Mouse (Mus musculus): Measurements from ENCODE around the gene Atp5d. TPM values are rescaled to one million over a fixed set of nuclear protein-coding genes. Genes with fewer than 3 reads are reported as not detected.

Gene Atp5d
- polyA plus RNA-seq, 1 experiment from 2014 or later, result 419 TPM

DNA sequence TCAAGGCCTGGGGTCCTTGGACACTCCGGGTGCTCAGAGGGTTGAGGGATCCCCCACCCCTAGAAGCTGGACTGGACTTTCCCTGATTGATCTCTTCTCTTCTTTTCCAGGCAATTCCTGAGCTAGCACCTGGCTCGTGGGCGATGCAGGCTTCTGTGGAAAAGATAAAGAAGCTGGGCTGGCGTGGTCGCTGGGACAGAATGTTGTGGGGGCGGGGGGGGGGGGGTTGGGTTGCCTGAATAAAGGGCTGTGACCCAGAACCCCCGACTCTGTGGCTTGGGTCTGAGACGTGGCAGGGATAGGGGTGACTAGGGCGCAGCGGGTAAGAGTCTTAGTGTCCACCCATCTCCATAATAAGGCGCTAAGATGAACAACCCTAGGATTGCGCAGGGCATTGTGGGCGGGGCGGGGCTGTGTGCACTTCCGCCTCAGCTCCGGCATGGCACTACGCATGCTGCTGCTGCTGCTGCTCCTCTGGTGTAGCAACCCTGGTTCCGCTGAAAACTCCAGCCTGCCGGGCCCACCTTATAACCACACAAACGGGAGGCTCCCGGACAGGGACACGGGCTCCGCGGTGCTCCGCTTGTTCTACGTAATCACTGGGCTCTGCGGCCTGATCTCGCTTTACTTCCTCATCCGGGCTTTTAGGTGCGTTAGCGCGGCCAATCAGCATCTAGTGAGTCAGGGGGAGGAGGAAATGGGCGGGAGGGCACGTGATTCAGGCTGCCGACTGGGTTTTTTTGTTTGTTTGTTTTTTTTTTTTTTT lies 34.3 kb downstream of the Atp5d start, which contains the start of gene 1600002K03Rik:
1600002K03Rik (plus strand) TSS at position 418 of the 766 bp plus-strand sequence.
- Histone ChIP-seq H3K27me3 (replicated peaks) (peaks cover 10% of the 10 kb centered on the region), H3K27ac (peak within 1 kb of the TSS; percentile 86), H3K4me3 (peak within 1 kb of the TSS; percentile 77), H3K4me1 (peaks cover 58% of the 10 kb centered on the region), H3K9me3 (replicated peaks) (no peaks in the 10 kb centered on the region; the same call in 1 of the 2 replicates), H3K9ac (peak within 1 kb of the TSS; percentile 76), H3K36me3 (peaks cover 31% of the 10 kb centered on the region), H3K4me2 (peak within 1 kb of the TSS; percentile 85)
- ATAC-seq, result peak; percentile 80
- 4% methylated on average over 34 of the region's 35 CpGs for WGBS (ENCODE audit: insufficient replicate concordance)

DNA sequence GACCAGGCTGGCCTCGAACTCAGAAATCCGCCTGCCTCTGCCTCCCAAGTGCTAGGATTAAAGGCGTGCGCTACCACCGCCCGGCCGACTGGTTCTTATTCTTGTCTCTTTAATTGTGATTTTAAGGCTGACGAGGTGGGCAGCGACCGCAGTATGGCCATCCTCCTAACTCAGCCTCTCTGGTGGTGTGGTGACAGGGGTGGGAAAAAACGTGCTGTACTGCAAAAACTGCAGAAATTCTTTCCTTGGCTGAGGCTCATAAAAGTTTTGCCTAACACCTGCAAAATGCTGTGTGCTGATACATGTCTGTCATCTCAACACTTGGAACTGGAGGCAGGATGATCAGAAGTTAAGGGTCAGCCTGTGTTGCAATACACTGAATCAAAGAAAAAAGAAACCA lies 34.9 kb downstream of the Atp5d start:
- H3K27ac ChIP-seq, result peak overlapping the region; percentile 78
- no peak for ATAC-seq
- 4% methylated on average over 11 of the region's 11 CpGs for WGBS (ENCODE audit: insufficient replicate concordance)

DNA sequence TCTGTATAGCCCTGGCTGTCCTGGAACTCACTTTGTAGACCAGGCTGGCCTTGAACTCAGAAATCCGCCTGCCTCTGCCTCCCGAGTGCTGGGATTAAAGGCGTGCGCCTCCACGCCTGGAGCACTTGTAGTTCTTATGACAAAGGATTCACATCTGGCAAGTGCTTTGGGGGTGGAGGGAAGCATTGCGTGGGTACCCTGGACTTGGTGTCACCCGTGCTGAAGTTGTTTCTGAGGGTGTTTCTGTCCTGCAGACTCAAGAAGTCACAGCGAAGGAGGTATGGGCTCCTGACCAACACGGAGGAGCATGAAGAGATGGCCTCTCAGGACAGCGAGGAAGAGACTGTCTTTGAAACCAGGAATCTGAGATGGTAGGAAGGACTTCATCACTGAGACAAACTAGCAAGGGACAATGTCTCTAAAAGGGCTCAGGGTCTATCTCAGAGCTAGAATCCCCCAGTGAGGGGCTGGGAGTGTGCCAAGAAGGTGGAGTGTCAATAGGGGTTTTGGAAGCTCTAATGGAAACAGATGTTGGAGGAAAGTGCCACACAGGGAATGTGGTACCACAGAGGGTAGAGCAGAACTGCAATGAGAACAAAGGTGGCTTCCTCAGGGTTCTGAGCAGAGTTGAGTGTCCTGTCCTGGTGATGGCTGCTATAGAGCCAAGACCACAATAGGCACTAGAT lies 35.7 kb downstream of the Atp5d start:
- H3K4me3 ChIP-seq, result no peak overlapping the region
- peak overlapping the region; percentile 85 for H3K4me2 ChIP-seq
- peaks cover 56% of the 10 kb centered on the region for H3K4me1 ChIP-seq
- peaks cover 31% of the 10 kb centered on the region for H3K36me3 ChIP-seq
- peak overlapping the region; percentile 76; the same call in 1 of the 2 replicates for H3K9ac ChIP-seq
- no peak for ATAC-seq
- 76% methylated on average over 10 of the region's 10 CpGs for WGBS (ENCODE audit: insufficient replicate concordance)
- H3K27ac ChIP-seq, result peak overlapping the region; percentile 22; the same call in 1 of the 2 replicates
- peaks cover 24% of the 10 kb centered on the region for H3K27me3 ChIP-seq (replicated peaks)
- H3K9me3 ChIP-seq (replicated peaks), result no peaks in the 10 kb centered on the region; the same call in 1 of the 2 replicates

More for the DNA sequence above, 34.9 kb downstream of the Atp5d start:
- H3K27me3 ChIP-seq (replicated peaks), result peaks cover 17% of the 10 kb centered on the region
- peaks cover 61% of the 10 kb centered on the region for H3K4me1 ChIP-seq
- H3K4me2 ChIP-seq, result peak overlapping the region; percentile 85
- H3K4me3 ChIP-seq, result peak overlapping the region; percentile 77
- H3K36me3 ChIP-seq, result peaks cover 31% of the 10 kb centered on the region
- no peaks in the 10 kb centered on the region; the same call in 1 of the 2 replicates for H3K9me3 ChIP-seq (replicated peaks)
- H3K9ac ChIP-seq, result peak overlapping the region; percentile 76

DNA sequence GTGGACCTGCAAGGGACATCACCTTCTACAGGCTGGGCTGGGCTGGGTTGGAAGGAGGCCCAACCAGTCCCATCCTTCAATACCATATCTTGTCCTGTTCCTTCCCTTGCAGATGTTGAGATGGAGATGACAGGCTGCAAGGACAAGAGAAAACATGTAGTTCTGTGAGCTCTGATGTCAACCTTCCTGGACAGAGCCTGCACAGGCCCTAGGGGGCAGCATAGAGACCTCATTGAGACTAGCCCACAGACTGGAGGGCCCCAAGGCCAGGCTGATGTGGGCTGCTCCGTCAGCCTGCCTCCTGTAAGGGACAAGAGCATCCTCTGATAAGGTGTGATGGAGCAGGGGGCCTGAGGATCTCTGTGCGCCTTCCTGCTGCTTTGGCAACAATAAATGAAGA lies 36.3 kb downstream of the Atp5d start:
- ATAC-seq, result no peak
- H3K9ac ChIP-seq, result no peak overlapping the region
- H3K4me3 ChIP-seq, result no peak overlapping the region
- peak overlapping the region; percentile 22; the same call in 1 of the 2 replicates for H3K27ac ChIP-seq
- 32% methylated on average over 2 of the region's 2 CpGs for WGBS (ENCODE audit: insufficient replicate concordance)
- peaks cover 57% of the 10 kb centered on the region for H3K4me1 ChIP-seq
- peaks cover 30% of the 10 kb centered on the region for H3K27me3 ChIP-seq (replicated peaks)
- H3K4me2 ChIP-seq, result no peak overlapping the region
- H3K36me3 ChIP-seq, result peaks cover 27% of the 10 kb centered on the region
- no peaks in the 10 kb centered on the region; the same call in 1 of the 2 replicates for H3K9me3 ChIP-seq (replicated peaks)

DNA sequence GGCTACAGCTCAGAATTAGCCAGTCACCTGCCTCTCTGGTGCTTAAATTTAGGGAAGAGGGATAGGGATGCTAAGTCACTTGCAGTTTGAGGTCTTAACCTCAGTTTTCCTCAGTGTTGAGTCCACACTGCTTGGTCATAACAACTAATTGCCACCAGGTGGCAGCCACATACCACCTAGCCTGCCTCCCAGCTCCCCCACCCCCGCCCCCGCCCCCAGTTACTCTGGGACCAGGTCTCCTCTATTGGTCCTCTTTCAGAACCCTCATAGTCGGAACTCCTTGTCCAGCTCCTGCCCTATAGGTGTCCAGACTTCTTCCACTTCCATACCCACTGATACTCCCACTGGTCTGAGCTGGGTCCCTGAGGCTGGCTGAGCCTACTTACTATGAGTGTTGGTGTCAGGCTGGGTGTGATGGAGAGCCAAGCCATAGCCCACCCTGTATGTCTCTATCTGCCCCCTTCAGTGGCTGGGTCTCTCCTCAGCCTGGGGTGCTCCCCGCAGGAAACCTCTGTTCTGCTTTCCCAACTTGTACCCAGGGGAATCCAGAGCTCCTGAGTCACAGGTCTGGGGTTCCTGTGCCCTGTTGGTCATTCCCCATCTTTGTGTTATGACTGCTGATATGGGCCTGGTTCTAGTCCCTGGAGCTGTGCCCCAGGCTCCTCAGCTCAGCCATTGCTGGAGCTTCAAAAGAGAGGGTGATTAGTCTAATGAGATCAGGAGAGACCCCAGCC lies 37.3 kb downstream of the Atp5d start:
- no peaks in the 10 kb centered on the region; the same call in 1 of the 2 replicates for H3K9me3 ChIP-seq (replicated peaks)
- peaks cover 40% of the 10 kb centered on the region for H3K27me3 ChIP-seq (replicated peaks)
- ATAC-seq, result no peak
- H3K27ac ChIP-seq, result no peak overlapping the region
- H3K4me1 ChIP-seq, result peaks cover 54% of the 10 kb centered on the region
- no peak overlapping the region for H3K9ac ChIP-seq
- H3K4me3 ChIP-seq, result no peak overlapping the region
- peaks cover 17% of the 10 kb centered on the region for H3K36me3 ChIP-seq
- 27% methylated on average over 4 of the region's 4 CpGs for WGBS (ENCODE audit: insufficient replicate concordance)
- no peak overlapping the region for H3K4me2 ChIP-seq

DNA sequence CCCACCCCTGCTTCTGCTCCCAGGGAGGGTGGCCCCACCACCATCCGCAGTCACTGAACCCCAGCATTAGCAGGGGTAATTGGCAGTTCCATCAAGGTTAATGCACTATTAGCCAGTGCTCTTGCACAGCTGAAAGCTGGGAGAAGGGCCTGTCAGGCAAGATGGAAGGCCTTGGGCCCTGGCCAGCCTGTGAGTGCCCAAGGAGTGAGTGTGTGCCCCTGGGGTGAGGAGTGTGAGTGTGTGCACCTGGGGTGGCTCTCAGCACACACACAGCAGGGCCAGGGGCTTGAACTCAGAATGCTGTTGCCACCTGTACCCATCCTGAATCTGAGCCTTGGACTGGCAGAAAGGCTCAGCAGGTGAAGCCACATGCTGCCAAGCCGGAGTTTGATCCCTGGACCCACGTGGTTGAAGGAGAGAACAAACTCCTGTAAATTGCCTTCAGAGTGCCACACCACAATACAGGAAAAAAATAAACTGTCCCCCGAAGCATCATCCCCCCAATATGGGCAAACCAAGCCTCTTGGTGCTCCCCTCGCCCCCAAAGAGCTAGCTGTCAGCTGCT lies 37.9 kb downstream of the Atp5d start:
- WGBS (ENCODE audit: insufficient replicate concordance), result 66% methylated on average over 5 of the region's 5 CpGs
- no peak overlapping the region for H3K4me3 ChIP-seq
- peaks cover 10% of the 10 kb centered on the region for H3K36me3 ChIP-seq
- no peak overlapping the region for H3K9ac ChIP-seq
- H3K9me3 ChIP-seq (replicated peaks), result no peaks in the 10 kb centered on the region
- H3K27me3 ChIP-seq (replicated peaks), result peaks cover 47% of the 10 kb centered on the region
- H3K27ac ChIP-seq, result no peak overlapping the region
- H3K4me1 ChIP-seq, result peaks cover 54% of the 10 kb centered on the region
- H3K4me2 ChIP-seq, result no peak overlapping the region
- ATAC-seq, result no peak

DNA sequence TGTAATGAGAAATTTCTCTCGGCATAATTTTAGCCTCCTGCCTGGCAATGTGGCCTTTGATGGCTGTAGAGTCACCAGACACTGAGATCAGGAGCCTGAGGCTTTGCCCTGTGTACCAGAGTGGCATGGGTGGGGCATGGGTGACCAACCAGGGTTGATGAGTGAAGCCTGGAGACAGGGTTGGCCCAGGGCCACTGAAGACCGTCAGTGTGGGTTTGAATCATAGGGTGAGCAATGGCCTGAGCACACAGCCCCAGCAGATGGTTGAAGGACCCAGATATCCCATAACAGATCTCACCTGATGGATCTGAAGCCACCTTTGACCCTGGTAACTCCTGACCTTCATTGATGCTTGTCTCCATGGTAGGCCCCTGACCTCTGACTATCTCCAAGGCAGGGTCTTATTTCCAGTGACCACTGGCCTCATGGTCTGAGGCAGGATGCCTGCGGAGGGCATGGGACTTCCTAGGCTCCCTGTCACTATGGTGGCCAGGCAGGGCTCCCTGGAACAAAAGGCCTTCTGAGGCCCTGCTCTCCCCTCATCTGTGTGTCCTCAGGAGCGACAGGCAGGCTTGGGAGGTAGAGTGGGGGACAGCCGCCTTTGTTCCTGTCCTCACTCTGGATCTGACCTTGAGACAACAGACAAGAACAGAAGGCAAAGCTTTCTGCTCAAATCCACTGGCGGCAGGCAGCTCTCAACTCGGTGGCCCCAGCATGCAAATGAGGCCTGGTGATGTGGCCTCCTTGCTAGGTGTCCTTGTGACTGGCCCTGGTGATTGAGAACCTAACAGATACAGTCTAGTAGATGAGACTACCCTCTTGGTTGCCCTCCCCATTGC lies 39.2 kb downstream of the Atp5d start:
- no peak overlapping the region for H3K27ac ChIP-seq
- peaks cover 60% of the 10 kb centered on the region for H3K27me3 ChIP-seq (replicated peaks)
- WGBS (ENCODE audit: insufficient replicate concordance), result 60% methylated on average over 7 of the region's 7 CpGs
- no peak overlapping the region for H3K4me2 ChIP-seq
- no peak for ATAC-seq
- H3K9me3 ChIP-seq (replicated peaks), result no peaks in the 10 kb centered on the region
- H3K9ac ChIP-seq, result no peak overlapping the region
- no peak overlapping the region for H3K4me3 ChIP-seq
- H3K36me3 ChIP-seq, result no peaks in the 10 kb centered on the region
- H3K4me1 ChIP-seq, result peaks cover 41% of the 10 kb centered on the region

DNA sequence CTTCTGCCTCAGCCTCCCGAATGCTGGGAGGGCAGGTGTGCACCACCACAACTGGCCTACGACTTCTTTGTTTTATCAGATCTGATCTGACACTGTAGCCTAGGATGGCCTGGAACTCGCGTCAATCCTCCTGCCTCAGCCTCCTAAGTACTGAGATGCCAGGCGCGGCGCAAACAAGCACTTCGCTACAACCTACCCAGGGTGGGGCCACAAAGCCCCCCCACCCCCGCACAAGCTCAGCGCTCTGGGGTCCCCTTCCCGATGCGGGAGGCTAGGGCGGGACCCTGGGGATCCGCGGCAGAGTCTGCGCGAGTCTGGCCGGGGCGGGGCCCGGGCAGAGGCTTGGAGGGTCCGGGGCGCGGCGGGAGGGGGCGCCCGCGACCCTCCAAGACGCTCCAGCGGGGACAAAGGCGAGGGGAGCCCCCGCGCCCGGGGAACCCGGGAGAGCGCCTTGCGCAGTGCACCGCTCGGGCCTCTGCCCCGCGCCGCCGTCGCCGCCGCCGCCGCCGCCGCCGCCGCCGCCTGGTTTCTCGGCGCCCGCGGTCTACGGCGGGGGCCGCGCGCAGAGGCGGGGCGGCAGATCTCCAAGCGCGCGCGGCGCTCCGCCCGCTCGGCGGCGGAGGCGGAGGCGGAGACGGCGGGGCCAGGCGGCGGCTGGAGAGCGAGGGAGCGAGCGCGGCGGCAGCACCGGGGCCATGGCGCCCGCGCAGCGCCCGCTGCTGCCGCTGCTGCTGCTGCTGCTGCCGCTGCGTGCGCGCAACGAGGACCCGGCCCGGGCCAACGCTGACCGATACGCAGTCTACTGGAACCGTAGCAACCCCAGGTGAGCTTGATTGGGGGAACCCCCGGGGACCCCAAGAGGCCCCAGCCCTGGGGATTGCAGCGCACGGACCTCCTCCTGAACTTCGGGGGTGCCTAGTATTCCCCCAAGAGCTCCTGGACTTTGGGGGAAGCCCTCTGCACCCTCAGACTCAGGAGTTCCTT lies 40.9 kb downstream of the Atp5d start, which contains the start of gene Efna2:
Efna2 (plus strand) TSS at position 415 of the 984 bp plus-strand sequence.
- peaks cover 77% of the 10 kb centered on the region for H3K27me3 ChIP-seq (replicated peaks)
- peak within 1 kb of the TSS; percentile 62 for H3K9ac ChIP-seq
- peaks cover 29% of the 10 kb centered on the region for H3K4me1 ChIP-seq
- no peaks in the 10 kb centered on the region for H3K36me3 ChIP-seq
- H3K4me2 ChIP-seq, result peak within 1 kb of the TSS; percentile 78
- ATAC-seq, result peak; percentile 3; the same call in 1 of the 2 replicates
- WGBS (ENCODE audit: insufficient replicate concordance), result 2% methylated on average over 71 of the region's 106 CpGs
- no peaks in the 10 kb centered on the region for H3K9me3 ChIP-seq (replicated peaks)
- peak within 1 kb of the TSS; percentile 60 for H3K4me3 ChIP-seq
- H3K27ac ChIP-seq, result no peak within 1 kb of the TSS

DNA sequence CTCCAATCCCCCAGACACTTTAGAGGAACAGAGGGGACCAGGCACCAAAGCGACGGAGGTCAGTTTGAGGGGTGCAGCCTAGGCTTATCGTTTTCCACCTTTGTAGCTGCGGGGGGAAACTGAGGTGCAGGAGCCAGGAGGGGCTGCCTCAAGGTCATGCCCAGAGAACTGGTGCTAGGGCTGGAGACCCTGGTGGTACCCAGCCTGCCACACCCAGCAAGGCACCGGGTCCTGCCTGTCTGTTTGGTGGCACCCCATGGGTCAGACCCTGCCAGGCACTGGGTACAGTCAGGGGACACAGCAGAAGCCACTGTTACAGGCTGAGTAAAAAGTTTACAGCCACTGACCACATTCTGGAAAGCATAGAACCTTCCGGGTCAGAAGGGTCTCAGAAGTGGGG lies 41.9 kb downstream of the Atp5d start:
- Histone ChIP-seq H3K4me3 (peak overlapping the region; percentile 60), H3K27me3 (replicated peaks) (peaks cover 84% of the 10 kb centered on the region), H3K9me3 (replicated peaks) (no peaks in the 10 kb centered on the region), H3K27ac (no peak overlapping the region), H3K36me3 (no peaks in the 10 kb centered on the region), H3K9ac (peak overlapping the region; percentile 62; the same call in 1 of the 2 replicates), H3K4me1 (peaks cover 20% of the 10 kb centered on the region), H3K4me2 (peak overlapping the region; percentile 78)
- no peak for ATAC-seq
- 53% methylated on average over 6 of the region's 6 CpGs for WGBS (ENCODE audit: insufficient replicate concordance)

DNA sequence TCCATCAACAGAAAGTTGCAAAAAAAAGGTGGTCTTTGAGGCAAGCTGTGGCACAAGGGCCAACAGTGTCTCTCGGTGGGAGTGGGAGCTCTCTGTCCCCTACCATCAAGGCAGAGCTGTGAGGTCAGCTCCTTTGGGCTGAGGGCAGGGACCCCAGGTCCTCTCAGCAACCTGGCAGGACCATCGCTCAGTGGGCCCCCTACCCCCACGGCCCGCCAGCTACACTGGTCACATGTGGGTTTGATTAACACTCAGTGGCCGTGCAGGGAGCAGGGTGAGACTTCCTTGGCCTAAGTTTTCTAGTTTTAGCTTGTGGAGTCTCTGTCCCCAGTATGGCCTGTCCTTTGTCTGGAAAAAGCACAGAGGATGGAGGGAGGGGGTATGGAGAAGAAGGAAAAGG lies 42.4 kb downstream of the Atp5d start:
- 53% methylated on average over 5 of the region's 5 CpGs for WGBS (ENCODE audit: insufficient replicate concordance)
- Histone ChIP-seq H3K4me1 (peaks cover 15% of the 10 kb centered on the region), H3K9me3 (replicated peaks) (no peaks in the 10 kb centered on the region), H3K4me3 (no peak overlapping the region), H3K9ac (no peak overlapping the region), H3K27me3 (replicated peaks) (peaks cover 90% of the 10 kb centered on the region), H3K4me2 (peak overlapping the region; percentile 7; the same call in 1 of the 2 replicates), H3K27ac (no peak overlapping the region), H3K36me3 (no peaks in the 10 kb centered on the region)
- ATAC-seq, result no peak

Measured in liver, embryonic 12.5 days (tissue).